Mouse (Mus musculus) lung, embryonic 16.5 days (tissue): Measurements from ENCODE around the gene Phactr1. TPM values are rescaled to one million over a fixed set of nuclear protein-coding genes. Genes with fewer than 3 reads are reported as not detected.

Experiments used
- ATAC-seq: fragments of 200-750 bp; cut with Nextera tagmentation; 2 replicates; pipeline ENCODE4 v1.8.0; 2017; ENCODE audit warnings: low read depth, mild to moderate bottlenecking, moderate library complexity
- H3K27ac ChIP-seq: fragments of 300-500 bp; sonication (generic); 2 replicates; pipeline ENCODE4 v1.5.1; 2014; ENCODE audit warnings: mild to moderate bottlenecking, control low read depth, low read length
- H3K27me3 ChIP-seq: fragments of 300-500 bp; sonication (generic); 2 replicates; pipeline ENCODE4 v1.6.1; 2014; ENCODE audit warnings: low read depth, low read length, mixed read lengths; ENCODE audit not compliant: control insufficient read depth, insufficient read depth
- H3K36me3 ChIP-seq: fragments of 300-500 bp; sonication (generic); 2 replicates; pipeline ENCODE4 v1.6.1; 2014; ENCODE audit warnings: low read length; ENCODE audit not compliant: control insufficient read depth, insufficient read depth
- H3K4me1 ChIP-seq: fragments of 300-500 bp; sonication (generic); replicated peaks from 2 replicates; pipeline ENCODE4 v1.6.1; 2014; ENCODE audit warnings: low read length, mixed read lengths; ENCODE audit not compliant: control insufficient read depth, insufficient read depth
- H3K4me2 ChIP-seq: fragments of 300-500 bp; sonication (generic); 2 replicates; pipeline ENCODE4 v1.6.1; 2014; ENCODE audit warnings: low read depth, low read length, control low read depth
- H3K4me3 ChIP-seq: fragments of 300-500 bp; sonication (generic); 2 replicates; pipeline ENCODE4 v1.5.1; 2014; ENCODE audit warnings: mild to moderate bottlenecking, low read length, control low read depth
- H3K9ac ChIP-seq: fragments of 300-500 bp; sonication (generic); 2 replicates; pipeline ENCODE4 v1.6.1; 2014; ENCODE audit warnings: low read length, control low read depth
- H3K9me3 ChIP-seq: fragments of 300-500 bp; sonication (generic); 2 replicates; pipeline ENCODE4 v1.6.1; 2016; ENCODE audit warnings: low read length; ENCODE audit not compliant: control insufficient read depth
- WGBS: fragments of 180-500 bp; shearing (Covaris S2); extraction: QIAGEN DNeasy Blood & Tissue Kit; methylation state at CpG from one replicate; pipeline ENCODE4 v1.1.7; 2014; 5-methylcytosine and 5-hydroxymethylcytosine counted together
- polyA plus RNA-seq: library from polyadenylated mRNA; unstranded; fragments of >200 nt; fragmentation: Nextera tagmentation; extraction: Ambion mirVana; gene quantifications from 2 replicates; pipeline ENCODE4 v1.2.1, GENCODE M21; 2015

The Phactr1 gene
- polyA plus RNA-seq, 1 experiment from 2014 or later = 8.1 TPM

DNA sequence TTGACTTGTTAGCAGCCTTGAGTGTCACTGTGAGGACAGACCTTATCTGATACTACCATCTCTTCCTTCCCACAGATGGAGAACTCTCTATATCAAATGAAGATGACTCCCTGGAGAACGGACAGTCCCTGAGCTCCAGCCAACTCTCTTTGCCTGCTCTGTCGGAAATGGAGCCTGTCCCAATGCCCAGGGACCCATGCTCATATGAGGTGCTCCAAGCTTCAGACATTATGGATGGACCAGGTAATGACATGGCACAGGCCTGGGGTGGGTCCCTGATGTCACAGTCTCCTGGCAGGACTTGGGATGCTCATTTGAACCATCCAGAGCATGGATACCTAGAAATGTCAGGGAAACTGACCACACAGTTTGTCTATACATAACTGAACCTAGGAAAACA is 376.7 kb downstream of the Phactr1 start:
- Histone ChIP-seq H3K9me3 (no peaks in the 10 kb centered on the region), H3K27ac (no peak overlapping the region), H3K4me2 (no peak overlapping the region), H3K36me3 (no peaks in the 10 kb centered on the region), H3K9ac (no peak overlapping the region), H3K4me3 (no peak overlapping the region), H3K4me1 (no peaks in the 10 kb centered on the region; the same call in 1 of the 2 replicates), H3K27me3 (no peaks in the 10 kb centered on the region)
- 68% methylated on average over 2 of the region's 2 CpGs for WGBS
- ATAC-seq = no peak

DNA sequence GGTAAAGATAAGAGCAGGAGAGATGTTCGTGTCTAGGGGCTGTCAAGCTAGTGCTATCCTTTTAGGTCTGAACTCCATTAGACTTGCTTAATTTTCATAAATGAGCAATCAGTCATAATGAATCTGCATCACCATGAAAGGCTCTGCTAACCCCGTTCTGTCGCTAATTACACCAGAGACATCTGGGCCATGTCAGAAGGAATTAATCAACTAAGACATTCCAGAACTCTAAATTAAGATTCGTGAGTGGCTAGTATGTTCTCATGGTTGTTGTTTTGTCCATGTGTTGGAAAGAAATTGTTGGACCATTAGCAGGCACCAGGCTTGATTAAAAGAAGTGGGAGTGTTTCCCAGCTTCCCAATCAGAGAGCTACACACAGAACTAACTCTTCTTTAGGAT is 382.9 kb downstream of the Phactr1 start:
- WGBS = 66% methylated on average over 4 of the region's 4 CpGs

DNA sequence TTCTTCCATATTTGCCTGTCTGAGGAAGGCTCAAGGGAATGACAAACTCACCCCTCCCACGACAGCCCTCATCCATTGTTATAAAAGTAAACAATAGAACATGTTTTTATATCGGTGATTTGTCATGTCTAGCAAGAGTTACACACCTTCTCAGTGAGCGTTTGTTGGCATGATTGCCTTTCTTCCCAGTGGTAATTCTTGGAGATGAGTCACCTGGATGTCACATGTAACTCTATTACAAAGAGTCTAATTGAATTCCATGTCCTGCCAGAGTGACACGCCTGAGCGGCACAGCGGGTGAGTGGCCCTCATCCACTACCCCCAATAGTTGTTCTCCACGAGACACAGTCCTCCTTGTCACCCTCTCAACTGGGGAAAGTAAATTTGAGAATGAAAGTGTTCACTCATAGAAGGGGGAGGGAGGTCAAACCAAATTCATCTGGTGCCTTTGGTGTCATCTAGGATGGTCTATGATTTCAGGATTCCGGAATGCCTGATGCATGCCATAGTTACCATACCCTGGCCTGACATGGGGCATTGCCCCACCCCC is 388.4 kb downstream of the Phactr1 start:
- H3K27me3 ChIP-seq = no peaks in the 10 kb centered on the region
- H3K9me3 ChIP-seq = no peaks in the 10 kb centered on the region
- no peak overlapping the region for H3K4me2 ChIP-seq
- no peak overlapping the region for H3K27ac ChIP-seq
- WGBS = 69% methylated on average over 8 of the region's 8 CpGs
- no peak overlapping the region for H3K4me3 ChIP-seq
- H3K36me3 ChIP-seq = no peaks in the 10 kb centered on the region
- no peaks in the 10 kb centered on the region for H3K4me1 ChIP-seq
- no peak for ATAC-seq
- H3K9ac ChIP-seq = no peak overlapping the region

More for the DNA sequence above, 382.9 kb downstream of the Phactr1 start:
- Histone ChIP-seq H3K36me3 (no peaks in the 10 kb centered on the region), H3K4me1 (no peaks in the 10 kb centered on the region; the same call in 1 of the 2 replicates), H3K27ac (no peak overlapping the region), H3K4me2 (no peak overlapping the region), H3K27me3 (no peaks in the 10 kb centered on the region), H3K4me3 (no peak overlapping the region), H3K9me3 (no peaks in the 10 kb centered on the region), H3K9ac (no peak overlapping the region)
- ATAC-seq = no peak

DNA sequence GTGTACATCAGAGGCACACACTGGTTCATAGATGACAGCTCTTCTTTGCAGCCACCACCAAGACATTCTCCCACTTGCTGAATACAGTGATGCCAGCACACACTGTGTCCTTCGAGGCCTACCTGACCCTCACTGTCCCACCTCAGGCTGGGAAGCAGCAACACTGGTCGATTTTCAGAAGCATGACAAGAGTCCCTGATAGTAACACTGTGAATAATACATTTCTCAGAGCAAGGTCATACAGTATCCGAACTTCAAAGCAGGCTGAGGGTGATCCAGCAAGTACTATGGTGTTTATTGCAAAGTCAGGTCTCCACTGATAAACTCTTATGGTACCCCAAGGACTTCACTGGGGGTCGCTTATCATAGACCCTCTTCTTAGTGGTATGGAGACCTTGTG is 390.1 kb downstream of the Phactr1 start:
- no peak overlapping the region for H3K4me2 ChIP-seq
- H3K36me3 ChIP-seq = no peaks in the 10 kb centered on the region
- no peak overlapping the region for H3K27ac ChIP-seq
- H3K4me3 ChIP-seq = no peak overlapping the region
- no peaks in the 10 kb centered on the region for H3K9me3 ChIP-seq
- no peak for ATAC-seq
- no peaks in the 10 kb centered on the region for H3K4me1 ChIP-seq
- H3K27me3 ChIP-seq = no peaks in the 10 kb centered on the region
- no peak overlapping the region for H3K9ac ChIP-seq
- 74% methylated on average over 4 of the region's 4 CpGs for WGBS

DNA sequence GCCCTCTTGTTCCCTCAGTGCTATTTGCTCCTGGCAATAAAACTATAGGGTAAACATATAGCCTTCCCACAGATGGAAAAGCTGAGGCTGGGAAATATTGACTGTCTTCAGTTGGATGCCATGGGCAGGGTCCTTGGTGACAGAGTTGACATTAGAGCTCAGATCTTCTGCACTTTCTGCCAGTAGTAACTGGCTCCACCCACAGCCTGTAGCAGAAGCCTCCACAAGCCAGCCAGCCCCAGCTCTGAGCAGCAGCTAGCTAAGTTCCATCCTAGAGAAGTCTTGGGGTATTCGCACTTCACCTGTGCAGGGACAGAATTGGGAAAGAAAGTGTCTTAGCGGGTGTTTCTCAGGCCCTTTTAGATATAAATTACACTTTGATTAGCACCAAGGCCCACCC is 390.5 kb downstream of the Phactr1 start:
- Histone ChIP-seq H3K9ac (no peak overlapping the region), H3K36me3 (no peaks in the 10 kb centered on the region), H3K27ac (no peak overlapping the region), H3K4me2 (no peak overlapping the region), H3K9me3 (no peaks in the 10 kb centered on the region), H3K4me3 (no peak overlapping the region), H3K27me3 (no peaks in the 10 kb centered on the region), H3K4me1 (no peaks in the 10 kb centered on the region)
- WGBS = 77% methylated on average over 2 of the region's 2 CpGs
- no peak for ATAC-seq

DNA sequence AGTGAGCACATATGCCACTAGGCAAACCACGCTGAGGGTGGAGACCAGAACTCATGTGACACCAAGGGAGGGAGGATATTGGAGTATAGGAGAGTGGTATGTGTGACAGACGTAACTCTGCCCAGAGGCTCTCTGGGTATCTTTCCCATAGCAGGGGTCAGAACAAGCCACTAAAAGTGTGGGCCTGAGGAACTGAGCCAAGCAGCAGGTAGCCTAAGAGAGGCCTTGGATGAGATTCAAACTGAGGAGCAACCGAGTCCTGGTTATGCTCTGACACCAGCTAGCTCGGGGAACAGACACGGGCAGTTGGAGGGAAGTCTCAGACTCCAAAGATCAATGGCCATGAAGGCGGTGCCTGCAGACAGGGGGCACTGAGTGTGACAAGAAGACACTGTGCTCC is 395.0 kb downstream of the Phactr1 start:
- Histone ChIP-seq H3K9ac (no peak overlapping the region), H3K4me2 (no peak overlapping the region), H3K4me3 (no peak overlapping the region), H3K27me3 (no peaks in the 10 kb centered on the region), H3K9me3 (no peaks in the 10 kb centered on the region), H3K4me1 (no peaks in the 10 kb centered on the region), H3K36me3 (no peaks in the 10 kb centered on the region), H3K27ac (no peak overlapping the region)
- WGBS = 67% methylated on average over 6 of the region's 6 CpGs
- ATAC-seq = no peak

DNA sequence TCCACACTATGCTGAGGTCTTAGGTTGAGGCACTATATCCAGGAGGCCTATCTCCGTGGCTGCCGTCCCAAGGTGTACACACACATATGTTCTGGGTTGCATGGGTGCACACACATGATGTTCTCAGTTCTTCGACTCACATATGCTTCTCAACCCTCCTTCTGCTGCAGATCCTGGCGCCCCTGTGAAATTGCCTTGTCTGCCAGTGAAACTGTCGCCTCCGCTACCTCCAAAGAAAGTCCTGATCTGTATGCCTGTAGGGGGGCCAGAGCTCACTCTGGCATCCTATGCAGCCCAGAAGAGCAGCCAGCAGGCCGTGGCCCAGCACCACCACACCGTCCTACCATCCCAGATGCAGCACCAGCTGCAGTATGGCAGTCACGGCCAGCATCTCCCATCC is 397.1 kb downstream of the Phactr1 start:
- ATAC-seq = no peak
- Histone ChIP-seq H3K27me3 (no peaks in the 10 kb centered on the region), H3K36me3 (no peaks in the 10 kb centered on the region), H3K9me3 (no peaks in the 10 kb centered on the region), H3K9ac (no peak overlapping the region), H3K4me1 (no peaks in the 10 kb centered on the region), H3K4me2 (no peak overlapping the region), H3K4me3 (no peak overlapping the region), H3K27ac (no peak overlapping the region)
- 85% methylated on average over 9 of the region's 9 CpGs for WGBS

DNA sequence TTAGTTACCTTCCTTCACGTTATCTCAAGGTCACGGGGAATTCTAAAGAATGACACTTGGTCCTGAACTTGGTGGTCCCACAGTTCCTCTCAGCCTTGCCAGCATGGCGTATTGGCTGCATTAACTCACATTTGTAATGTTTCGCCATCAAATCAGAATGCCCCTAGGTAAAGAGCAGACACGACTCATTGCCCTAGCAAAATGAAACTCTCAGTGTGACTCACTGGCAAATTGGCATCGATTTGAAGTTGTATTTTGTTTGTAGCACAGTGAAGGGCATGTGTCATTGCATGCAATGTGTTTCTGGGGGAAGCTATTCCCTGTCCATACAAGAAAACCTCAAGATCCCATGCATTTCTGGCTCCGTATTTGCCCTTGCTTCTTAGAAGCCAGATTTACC is 404.8 kb downstream of the Phactr1 start:
- Histone ChIP-seq H3K4me2 (no peak overlapping the region), H3K27me3 (no peaks in the 10 kb centered on the region), H3K9ac (no peak overlapping the region), H3K27ac (no peak overlapping the region), H3K4me1 (no peaks in the 10 kb centered on the region), H3K4me3 (no peak overlapping the region), H3K36me3 (no peaks in the 10 kb centered on the region), H3K9me3 (no peaks in the 10 kb centered on the region)
- WGBS = 86% methylated on average over 7 of the region's 7 CpGs
- ATAC-seq = no peak

DNA sequence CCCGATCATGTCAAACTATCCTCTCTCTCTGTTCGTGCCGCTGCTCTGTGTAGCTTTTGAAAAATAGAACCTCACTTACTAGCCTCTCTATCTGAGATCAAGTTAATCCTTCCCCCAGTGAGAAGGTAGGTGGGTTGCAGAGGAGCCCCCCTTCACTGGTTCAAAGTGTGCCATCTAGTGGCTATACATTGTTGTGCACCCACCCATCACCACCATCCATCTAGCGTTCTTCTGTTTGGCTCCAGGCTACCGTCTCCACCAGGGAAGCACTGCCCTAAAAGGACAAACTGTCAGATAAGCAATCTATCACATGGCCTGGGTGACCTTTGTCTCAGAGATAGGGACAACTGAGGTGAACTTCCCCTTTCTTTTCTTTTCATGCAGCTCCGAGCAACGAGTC is 413.9 kb downstream of the Phactr1 start:
- Histone ChIP-seq H3K4me3 (no peak overlapping the region), H3K36me3 (no peaks in the 10 kb centered on the region), H3K27me3 (no peaks in the 10 kb centered on the region), H3K9me3 (no peaks in the 10 kb centered on the region), H3K4me2 (no peak overlapping the region), H3K4me1 (no peaks in the 10 kb centered on the region), H3K9ac (no peak overlapping the region), H3K27ac (no peak overlapping the region)
- WGBS = 43% methylated on average over 7 of the region's 7 CpGs
- ATAC-seq = peak; percentile 26; the same call in 1 of the 2 replicates

DNA sequence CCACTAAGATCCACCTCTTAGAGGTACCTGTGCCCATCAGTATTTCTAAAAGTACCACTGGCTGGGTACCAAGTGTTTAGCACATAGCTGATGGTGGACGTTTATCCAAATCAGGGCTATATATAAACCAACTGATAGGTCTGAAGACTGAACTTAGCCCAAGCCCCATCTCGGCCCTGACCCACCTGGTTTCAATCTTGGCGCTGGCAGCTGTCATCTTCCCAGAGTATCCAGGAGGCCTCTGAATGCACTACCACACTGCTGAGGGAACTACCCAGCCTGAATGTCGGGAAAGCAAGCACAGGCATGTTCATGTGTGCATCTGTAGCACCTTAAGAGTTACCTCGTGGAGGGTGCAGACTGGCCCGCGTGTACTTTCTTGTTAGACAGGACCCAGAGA is 422.5 kb downstream of the Phactr1 start:
- Histone ChIP-seq H3K36me3 (no peaks in the 10 kb centered on the region), H3K4me1 (no peaks in the 10 kb centered on the region), H3K4me3 (no peak overlapping the region), H3K4me2 (no peak overlapping the region), H3K9ac (no peak overlapping the region), H3K27me3 (no peaks in the 10 kb centered on the region), H3K27ac (no peak overlapping the region), H3K9me3 (no peaks in the 10 kb centered on the region)
- 63% methylated on average over 7 of the region's 7 CpGs for WGBS
- ATAC-seq = no peak
